In genomic region chr19:53939467-53939866, GRCm38 (mm10) we compare ENCODE assay signal across 20 mouse cellular contexts. TPM values are rescaled to one million over a fixed set of nuclear protein-coding genes. Genes with fewer than 3 reads are reported as not detected.
A peak's percentile ranks its signal among the peaks of the same experiment; 100 is the strongest.
DNase-seq lines count a peak whose midpoint lies in the region; ATAC-seq and TF ChIP-seq lines count a peak whose summit lies in the region.
"Had no signal": no experiment of that assay in that cellular context is flagged by ENCODE, and none has a peak within 500 bp of the region (broad histone marks: within the 10 kb centered on the region; RNA-seq: fewer than 3 reads in every experiment).

No protein-coding gene starts in this region.

- no peaks in the 10 kb centered on the region for H3K27me3 ChIP-seq in heart, postnatal 0 days (ENCODE audit: control insufficient read depth, insufficient read depth, low read length)
- no peaks in the 10 kb centered on the region for H3K27me3 ChIP-seq in liver, embryonic 13.5 days
- no peaks in the 10 kb centered on the region for H3K27me3 ChIP-seq in liver, postnatal 0 days (ENCODE audit: insufficient read depth, low read length)
- H3K27me3 ChIP-seq: embryonic facial prominence, embryonic 12.5 days; forebrain, embryonic 15.5 days; heart, embryonic 12.5 days; hindbrain, embryonic 12.5 days had no signal

- intact Hi-C loops in heart, postnatal 36 days (cut with DNase I): no loop called here

- peak overlapping the region; percentile 1; the same call in 1 of the 2 replicates for H3K27ac ChIP-seq in heart, postnatal 0 days (ENCODE audit: low read depth)
- peak overlapping the region; percentile 63 for H3K27ac ChIP-seq in liver, embryonic 13.5 days
- H3K27ac ChIP-seq in liver, postnatal 0 days (ENCODE audit: low read depth): 0 out of 2 replicates have a peak overlapping the region, but pooled peaks have one; percentile 26
- H3K27ac ChIP-seq: embryonic facial prominence, embryonic 12.5 days; forebrain, embryonic 15.5 days; hindbrain, embryonic 12.5 days had no signal

- 0 out of 2 replicates have a peak, but pooled peaks cover 11% of the 10 kb centered on the region for H3K36me3 ChIP-seq in heart, postnatal 0 days (replicated peaks; ENCODE audit: control insufficient read depth, insufficient read depth, low read length)
- H3K36me3 ChIP-seq in liver, embryonic 13.5 days: peaks cover 14% of the 10 kb centered on the region
- H3K36me3 ChIP-seq in liver, postnatal 0 days (replicated peaks; ENCODE audit: insufficient read depth, low read length): peaks cover 22% of the 10 kb centered on the region

- no peaks in the 10 kb centered on the region for H3K9me3 ChIP-seq in heart, postnatal 0 days (replicated peaks; ENCODE audit: control insufficient read depth, low read length)
- H3K9me3 ChIP-seq in liver, embryonic 13.5 days (replicated peaks): no peaks in the 10 kb centered on the region
- no peaks in the 10 kb centered on the region for H3K9me3 ChIP-seq in liver, postnatal 0 days (ENCODE audit: low read length)
- H3K9me3 ChIP-seq: embryonic facial prominence, embryonic 12.5 days; forebrain, embryonic 15.5 days; G1E; heart, embryonic 12.5 days; hindbrain, embryonic 12.5 days had no signal

- H3K4me3 ChIP-seq in heart, postnatal 0 days (ENCODE audit: low read depth, low read length): no peak overlapping the region
- H3K4me3 ChIP-seq in liver, embryonic 13.5 days (replicated peaks): no peak overlapping the region
- no peak overlapping the region for H3K4me3 ChIP-seq in liver, postnatal 0 days (ENCODE audit: low read depth, low read length)
- H3K4me3 ChIP-seq: embryonic facial prominence, embryonic 12.5 days; forebrain, embryonic 15.5 days; heart, embryonic 12.5 days; hindbrain, embryonic 12.5 days had no signal

- DNase-seq in heart, postnatal 0 days (ENCODE audit: low spot score): no peak
- no peak for DNase-seq in heart, postnatal 36 days
- no peak for DNase-seq in liver, embryonic 13.5 days
- DNase-seq in liver, postnatal 0 days: no peak
- no peak for DNase-seq in right cerebral cortex, postnatal 4 days
- DNase-seq in frontal cortex, postnatal 10 days (ENCODE audit: low spot score in 2 of 2): no peak
- no peak for DNase-seq in gastrocnemius, postnatal 10 days
- DNase-seq: adrenal gland, postnatal 14 days; B cell, adult 2 months; cerebellum, adult 2 months; cerebellum, postnatal 10 days; gastrocnemius, postnatal 25 days; heart, postnatal 4 days had no signal

- no peak for TF ChIP-seq CTCF in heart, postnatal 0 days (IDR thresholded peaks at IDR 0.05; ENCODE audit: low read depth)
- no peak for TF ChIP-seq CTCF in liver, postnatal 0 days (IDR thresholded peaks at IDR 0.05; ENCODE audit: low read depth)

- no peak overlapping the region for H3K4me2 ChIP-seq in heart, postnatal 0 days (ENCODE audit: low read depth, low read length)
- no peak overlapping the region for H3K4me2 ChIP-seq in liver, embryonic 13.5 days
- no peak overlapping the region for H3K4me2 ChIP-seq in liver, postnatal 0 days (ENCODE audit: low read depth, low read length)
- H3K4me2 ChIP-seq: embryonic facial prominence, embryonic 12.5 days; forebrain, embryonic 15.5 days; heart, embryonic 12.5 days; hindbrain, embryonic 12.5 days had no signal

- 0 out of 2 replicates have a peak, but pooled peaks have one; percentile 19 for TF ChIP-seq EP300 in heart, postnatal 0 days (IDR thresholded peaks at IDR 0.05; ENCODE audit: low read depth)
- peak; percentile 87 for TF ChIP-seq EP300 in liver, postnatal 0 days (IDR thresholded peaks at IDR 0.05; ENCODE audit: low read depth)

- H3K4me1 ChIP-seq in heart, postnatal 0 days (ENCODE audit: control insufficient read depth, insufficient read depth): peaks cover 12% of the 10 kb centered on the region; the same call in 1 of the 2 replicates
- H3K4me1 ChIP-seq in liver, embryonic 13.5 days (replicated peaks): peaks cover 38% of the 10 kb centered on the region
- peaks cover 21% of the 10 kb centered on the region for H3K4me1 ChIP-seq in liver, postnatal 0 days (ENCODE audit: insufficient read depth)

- H3K9ac ChIP-seq in heart, postnatal 0 days (replicated peaks; ENCODE audit: low read depth, low read length): no peak overlapping the region
- no peak overlapping the region for H3K9ac ChIP-seq in liver, embryonic 13.5 days
- no peak overlapping the region for H3K9ac ChIP-seq in liver, postnatal 0 days (replicated peaks)
- H3K9ac ChIP-seq: embryonic facial prominence, embryonic 12.5 days; forebrain, embryonic 15.5 days; heart, embryonic 12.5 days; hindbrain, embryonic 12.5 days had no signal

- 20% methylated on average over 4 of the region's 4 CpGs for WGBS in heart, postnatal 0 days
- 40% methylated on average over 4 of the region's 4 CpGs for WGBS in liver, embryonic 13.5 days (ENCODE audit: insufficient replicate concordance)
- WGBS in liver, postnatal 0 days (ENCODE audit: insufficient replicate concordance): 53% methylated on average over 4 of the region's 4 CpGs

- ATAC-seq in heart, postnatal 0 days (ENCODE audit: insufficient read depth, low read depth): no peak
- no peak for ATAC-seq in liver, embryonic 13.5 days (ENCODE audit: low read depth)
- ATAC-seq in liver, postnatal 0 days: no peak
- ATAC-seq: CD4-positive, CD25-positive, alpha-beta regulatory T cell, adult 4 months; forebrain, embryonic 15.5 days; hindbrain, embryonic 16.5 days had no signal

RNA-seq across cellular contexts. Expression of gene Shoc2, which starts 4.6 kb away (rescaled TPM):
- total RNA-seq in heart, postnatal 0 days (2014; rRNA removed; ENCODE audit: low replicate concordance): 38.0 and 48.6 TPM in 2 replicates
- 20.1 and 22.1 TPM in 2 replicates for polyA plus RNA-seq in heart, postnatal 0 days (2015; fragmentation: Nextera tagmentation; extraction: Ambion mirVana)
- total RNA-seq in heart, postnatal 36 days (2021): 10 to 100 TPM; 28.6 to 29.1 TPM
- polyA plus RNA-seq in liver, embryonic 13.5 days (2015; fragmentation: Nextera tagmentation; extraction: Ambion mirVana): 17.1 and 23.4 TPM in 2 replicates
- 13.5 and 13.7 TPM in 2 replicates for polyA plus RNA-seq in liver, postnatal 0 days (2015; fragmentation: Nextera tagmentation; extraction: Ambion mirVana)
- total RNA-seq in gastrocnemius, postnatal 10 days (2021): 10 to 100 TPM; 25.2 to 29.8 TPM

RNA-seq across cellular contexts. Expression of gene Bbip1, which starts 5.0 kb away (rescaled TPM):
- total RNA-seq in heart, postnatal 0 days (2014; rRNA removed; ENCODE audit: low replicate concordance): 32.1 and 45.5 TPM in 2 replicates
- 74.2 and 78.3 TPM in 2 replicates for polyA plus RNA-seq in heart, postnatal 0 days (2015; fragmentation: Nextera tagmentation; extraction: Ambion mirVana)
- total RNA-seq in heart, postnatal 36 days (2021): 10 to 100 TPM; 34.9 to 36.2 TPM
- polyA plus RNA-seq in liver, embryonic 13.5 days (2015; fragmentation: Nextera tagmentation; extraction: Ambion mirVana): 58.6 and 66.2 TPM in 2 replicates
- polyA plus RNA-seq in liver, postnatal 0 days (2015; fragmentation: Nextera tagmentation; extraction: Ambion mirVana): 32.6 and 36.5 TPM in 2 replicates
- 10 to 100 TPM; 41.6 to 45.5 TPM for total RNA-seq in gastrocnemius, postnatal 10 days (2021)

RNA-seq across cellular contexts. Expression of gene Pdcd4, which starts 47.4 kb away (rescaled TPM):
- total RNA-seq in heart, postnatal 0 days (2014; rRNA removed; ENCODE audit: low replicate concordance): 4.2 and 5.5 TPM in 2 replicates
- 28.6 and 34.8 TPM in 2 replicates for polyA plus RNA-seq in heart, postnatal 0 days (2015; fragmentation: Nextera tagmentation; extraction: Ambion mirVana)
- total RNA-seq in heart, postnatal 36 days (2021): 10 to 100 TPM; 23.1 to 27.5 TPM
- 19.3 and 23.4 TPM in 2 replicates for polyA plus RNA-seq in liver, embryonic 13.5 days (2015; fragmentation: Nextera tagmentation; extraction: Ambion mirVana)
- polyA plus RNA-seq in liver, postnatal 0 days (2015; fragmentation: Nextera tagmentation; extraction: Ambion mirVana): 39.0 and 41.2 TPM in 2 replicates
- total RNA-seq in gastrocnemius, postnatal 10 days (2021): 10 to 100 TPM; 27.6 to 32.3 TPM

Comparison
In these comparisons a context has a peak if more than half of its experiments do, and no peak if none do; other contexts are left out.
1. H3K27ac ChIP-seq: peak in every context shown above with its lines; median percentile 63 in liver, embryonic 13.5 days; 26 in liver, postnatal 0 days; 1 in heart, postnatal 0 days.